Mouse (Mus musculus) lung, postnatal 0 days (tissue): ENCODE results near the gene Amigo2.

Experiments
- CTCF ChIP-seq: IDR thresholded peaks from 2 replicates; pipeline ENCODE4 v1.5.1; 2016; ENCODE audit warnings: antibody characterized with exemption, mild to moderate bottlenecking
- EP300 ChIP-seq: IDR thresholded peaks from 2 replicates; pipeline ENCODE4 v1.6.1; 2016; ENCODE audit warnings: antibody characterized with exemption, mild to moderate bottlenecking, control low read depth

DNA sequence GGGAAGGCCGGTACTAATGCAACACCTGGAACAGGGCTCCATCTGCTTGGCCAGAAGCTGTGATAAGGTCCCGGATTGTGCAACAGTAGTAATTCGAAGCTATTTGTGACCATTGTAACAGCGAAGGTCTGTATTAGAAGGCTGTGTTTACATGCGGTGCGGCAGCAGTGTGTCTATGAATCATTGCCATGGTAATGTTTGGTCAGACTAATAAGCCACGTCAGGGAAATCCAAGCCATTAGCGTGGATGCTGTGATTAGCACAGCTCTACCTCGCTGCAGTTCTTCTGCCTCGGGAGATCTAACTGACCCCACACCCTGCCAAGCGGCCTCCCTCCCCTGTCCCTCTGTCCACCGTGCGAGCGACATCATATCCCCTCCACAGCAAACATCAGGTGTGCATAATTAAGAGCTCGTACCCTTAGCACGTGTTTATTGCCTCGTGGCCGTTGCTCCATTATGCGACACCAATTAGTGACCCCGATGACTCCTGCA lies 29.6 kb upstream of the Amigo2 start:
- TF ChIP-seq CTCF (no peak), EP300 (no peak)
